Mouse (Mus musculus): ENCODE results near the gene Myl6b.

- TF ChIP-seq POLR2A (IDR thresholded peaks at IDR 0.05; ENCODE audit: borderline replicate concordance, control insufficient read depth, low read depth, low read length) (no peak), CTCF (IDR thresholded peaks at IDR 0.05; ENCODE audit: control insufficient read depth, insufficient read depth, low read length) (no peak)
Observed at GRCm38 (mm10) chr10:128444354-128444753, 54.1 kb downstream of the Myl6b start.

Data from bone marrow, adult 2 months (tissue).